Mouse (Mus musculus): ENCODE measurements around the gene Nrm. TPM values are rescaled to one million over a fixed set of nuclear protein-coding genes. Genes with fewer than 3 reads are reported as not detected.

Nrm gene
- polyA plus RNA-seq, 1 experiment from 2014 or later, result 65.2 TPM

DNA sequence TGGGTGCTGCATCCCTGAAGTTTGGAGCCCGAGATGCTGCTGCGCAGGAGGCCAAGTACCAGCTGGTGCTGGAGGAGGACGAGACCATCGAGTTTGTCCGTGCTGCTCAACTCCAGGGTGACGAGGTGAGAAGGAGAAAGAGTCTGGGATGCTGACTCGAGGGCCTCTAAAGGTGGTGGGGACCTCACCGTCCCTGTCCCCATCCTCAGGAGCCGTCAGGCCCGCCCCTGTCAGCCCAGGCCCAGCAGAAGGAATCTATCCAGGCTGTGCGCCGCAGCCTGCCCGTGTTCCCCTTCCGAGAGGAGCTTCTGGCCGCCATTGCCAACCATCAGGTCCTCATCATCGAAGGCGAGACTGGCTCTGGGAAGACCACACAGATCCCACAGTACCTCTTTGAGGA is 21.8 kb downstream of the Nrm start:
- Histone ChIP-seq H3K36me3 (ENCODE audit: control insufficient read depth, insufficient read depth, low read length) (peaks cover 61% of the 10 kb centered on the region), H3K27me3 (ENCODE audit: control insufficient read depth, insufficient read depth, low read length) (no peaks in the 10 kb centered on the region), H3K4me1 (ENCODE audit: control insufficient read depth, insufficient read depth, low read length) (no peaks in the 10 kb centered on the region; the same call in 1 of the 2 replicates), H3K9me3 (ENCODE audit: control insufficient read depth, low read length) (no peaks in the 10 kb centered on the region), H3K4me2 (replicated peaks; ENCODE audit: low read depth, low read length) (no peak overlapping the region), H3K9ac (ENCODE audit: low read depth, low read length) (no peak overlapping the region), H3K4me3 (ENCODE audit: low read length) (no peak overlapping the region), H3K27ac (ENCODE audit: low read depth, low read length) (no peak overlapping the region)
- ATAC-seq (ENCODE audit: low FRiP score, low TSS enrichment), result no peak
- WGBS, result 93% methylated on average over 17 of the region's 17 CpGs

DNA sequence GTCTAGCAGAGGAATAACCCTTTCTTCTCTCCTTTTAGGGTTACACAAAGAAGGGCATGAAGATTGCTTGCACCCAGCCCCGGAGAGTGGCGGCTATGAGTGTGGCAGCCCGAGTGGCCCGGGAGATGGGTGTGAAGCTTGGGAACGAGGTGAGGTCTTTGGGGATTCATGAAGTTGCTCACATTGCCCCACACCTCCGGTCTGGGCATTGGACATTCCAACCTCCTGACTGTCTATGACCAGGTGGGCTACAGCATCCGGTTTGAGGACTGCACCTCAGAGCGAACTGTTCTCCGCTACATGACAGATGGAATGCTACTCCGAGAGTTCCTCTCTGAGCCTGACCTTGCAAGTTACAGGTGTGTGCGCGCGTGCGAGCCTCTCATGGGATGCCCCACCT is 22.7 kb downstream of the Nrm start:
- Histone ChIP-seq H3K4me1 (ENCODE audit: control insufficient read depth, insufficient read depth, low read length) (no peaks in the 10 kb centered on the region; the same call in 1 of the 2 replicates), H3K4me3 (ENCODE audit: low read length) (no peak overlapping the region), H3K27me3 (ENCODE audit: control insufficient read depth, insufficient read depth, low read length) (no peaks in the 10 kb centered on the region), H3K4me2 (replicated peaks; ENCODE audit: low read depth, low read length) (no peak overlapping the region), H3K36me3 (ENCODE audit: control insufficient read depth, insufficient read depth, low read length) (peaks cover 70% of the 10 kb centered on the region), H3K9ac (ENCODE audit: low read depth, low read length) (no peak overlapping the region), H3K9me3 (ENCODE audit: control insufficient read depth, low read length) (no peaks in the 10 kb centered on the region), H3K27ac (ENCODE audit: low read depth, low read length) (no peak overlapping the region)
- ATAC-seq (ENCODE audit: low FRiP score, low TSS enrichment), result no peak
- 97% methylated on average over 14 of the region's 14 CpGs for WGBS

DNA sequence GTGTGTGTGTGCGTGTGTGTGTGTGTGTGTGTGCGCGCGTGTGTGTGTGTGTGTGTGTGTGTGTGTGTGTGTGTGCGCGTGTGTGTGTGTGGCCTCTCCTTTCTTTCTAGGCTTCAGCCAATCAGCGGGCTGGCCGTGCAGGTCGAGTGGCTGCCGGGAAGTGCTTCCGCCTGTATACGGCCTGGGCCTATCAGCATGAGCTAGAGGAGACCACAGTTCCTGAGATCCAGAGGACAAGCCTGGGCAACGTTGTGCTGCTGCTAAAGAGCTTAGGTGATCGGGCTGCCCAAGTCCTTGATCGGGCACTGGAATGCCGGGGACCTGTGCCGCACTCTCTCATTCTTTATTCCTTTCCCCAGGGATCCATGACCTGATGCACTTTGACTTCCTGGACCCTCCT is 26.6 kb downstream of the Nrm start:
- no peak overlapping the region for H3K4me2 ChIP-seq (replicated peaks; ENCODE audit: low read depth, low read length)
- H3K36me3 ChIP-seq (ENCODE audit: control insufficient read depth, insufficient read depth, low read length), result peaks cover 94% of the 10 kb centered on the region
- 72% methylated on average over 17 of the region's 17 CpGs for WGBS
- H3K9me3 ChIP-seq (ENCODE audit: control insufficient read depth, low read length), result no peaks in the 10 kb centered on the region
- no peak overlapping the region for H3K9ac ChIP-seq (ENCODE audit: low read depth, low read length)
- H3K27me3 ChIP-seq (ENCODE audit: control insufficient read depth, insufficient read depth, low read length), result no peaks in the 10 kb centered on the region
- no peaks in the 10 kb centered on the region for H3K4me1 ChIP-seq (ENCODE audit: control insufficient read depth, insufficient read depth, low read length)
- no peak overlapping the region for H3K4me3 ChIP-seq (ENCODE audit: low read length)
- ATAC-seq (ENCODE audit: low FRiP score, low TSS enrichment), result no peak
- no peak overlapping the region for H3K27ac ChIP-seq (ENCODE audit: low read depth, low read length)

DNA sequence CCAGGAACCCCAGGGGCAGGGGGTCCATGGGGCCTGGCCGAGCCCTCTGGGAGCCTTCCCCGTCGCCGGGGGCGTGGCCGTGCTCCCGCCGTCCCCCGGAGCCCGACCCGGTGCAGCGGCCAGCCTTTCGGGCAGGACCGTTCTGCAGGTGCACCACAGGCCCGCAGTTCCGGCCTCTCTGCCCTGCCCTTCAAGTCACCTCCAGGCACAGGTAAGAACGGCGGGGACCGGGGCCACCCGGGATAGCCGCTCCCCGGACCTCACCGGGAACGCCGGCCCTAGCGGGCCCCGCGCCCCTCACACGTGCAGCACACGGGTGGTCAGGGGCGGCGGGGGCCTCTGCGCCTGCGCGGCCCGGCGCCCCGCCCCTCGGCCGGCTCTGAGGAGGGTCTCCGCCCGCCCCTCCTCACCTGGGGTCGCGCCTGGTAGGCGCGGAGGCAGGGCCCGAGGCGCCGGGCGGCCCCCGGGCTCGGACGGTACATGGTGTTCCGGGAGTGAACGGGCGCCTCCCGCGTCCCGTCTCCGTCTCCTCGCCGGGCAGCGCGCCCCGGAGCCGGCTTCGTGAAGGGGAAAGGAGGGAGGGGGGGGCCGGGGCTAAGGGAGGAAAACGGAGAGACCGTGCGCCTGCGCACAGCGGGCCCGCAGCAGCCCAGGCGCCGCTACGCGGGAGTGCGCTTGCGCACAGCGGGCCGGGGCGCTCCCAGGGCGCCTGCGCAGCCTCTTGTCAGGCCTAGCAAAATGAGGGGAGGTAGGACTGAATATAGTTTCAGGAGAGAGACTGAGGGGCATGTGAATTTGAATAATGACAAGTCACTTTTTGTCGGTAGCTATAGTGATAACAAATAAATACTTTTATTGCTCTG is 35.9 kb downstream of the Nrm start, which contains the start of gene 2310061I04Rik:
2310061I04Rik (minus strand) TSS at position 651 of the 863 bp plus-strand sequence.
- Histone ChIP-seq H3K27ac (ENCODE audit: low read depth, low read length) (peak within 1 kb of the TSS; percentile 82), H3K9me3 (ENCODE audit: control insufficient read depth, low read length) (no peaks in the 10 kb centered on the region), H3K36me3 (ENCODE audit: control insufficient read depth, insufficient read depth, low read length) (peaks cover 57% of the 10 kb centered on the region), H3K4me1 (ENCODE audit: control insufficient read depth, insufficient read depth, low read length) (peaks cover 12% of the 10 kb centered on the region), H3K4me3 (ENCODE audit: low read length) (peak within 1 kb of the TSS; percentile 83), H3K9ac (ENCODE audit: low read depth, low read length) (peak within 1 kb of the TSS; percentile 89), H3K27me3 (ENCODE audit: control insufficient read depth, insufficient read depth, low read length) (no peaks in the 10 kb centered on the region), H3K4me2 (replicated peaks; ENCODE audit: low read depth, low read length) (peak within 1 kb of the TSS; percentile 88)
- peak; percentile 93 for ATAC-seq (ENCODE audit: low FRiP score, low TSS enrichment)
- WGBS, result under 1% methylated on average over 61 of the region's 86 CpGs

DNA sequence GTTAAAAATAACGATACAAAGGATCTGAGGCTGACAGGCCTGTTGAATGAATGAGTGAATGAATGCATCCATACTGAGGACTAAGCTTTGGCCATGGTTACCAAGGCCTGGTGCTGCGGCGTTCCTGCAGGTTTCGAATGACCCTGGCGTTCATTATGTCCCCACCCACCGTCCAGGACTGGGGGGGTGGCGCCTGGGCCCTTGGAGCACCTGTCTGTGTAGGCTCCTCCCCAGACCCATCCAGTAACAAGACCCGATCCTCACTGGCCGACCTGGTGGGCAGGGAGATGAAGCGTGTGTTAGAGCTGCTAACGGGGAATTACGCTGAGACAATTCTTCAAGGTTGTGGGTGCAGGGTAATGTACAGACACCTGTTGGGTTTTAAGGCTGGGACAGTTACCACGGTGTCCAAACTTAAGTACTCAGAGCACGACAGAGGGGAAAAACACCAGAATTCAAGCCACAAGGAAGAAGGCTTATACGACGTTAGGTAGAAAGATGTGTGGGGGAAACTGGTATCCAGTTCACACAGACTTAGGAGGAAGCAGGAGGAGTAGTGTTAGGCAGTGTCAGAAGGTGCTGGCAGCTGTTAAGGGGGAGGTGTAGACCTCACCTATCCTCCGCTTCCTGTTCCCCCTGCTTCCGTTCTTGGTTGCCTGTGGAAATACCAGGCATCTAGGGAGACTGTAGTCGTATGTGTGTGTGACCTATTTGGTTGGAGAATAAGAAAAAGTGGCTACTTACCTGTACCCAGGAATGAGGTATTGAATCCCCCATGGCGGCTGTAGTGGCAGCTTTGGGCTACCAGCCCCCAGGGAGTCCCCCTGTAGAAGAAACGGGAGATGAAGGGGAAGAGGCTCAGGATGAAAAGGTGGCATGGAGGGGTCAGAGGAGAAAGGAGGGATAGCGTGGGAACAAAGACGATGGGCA is 36.8 kb downstream of the Nrm start:
- peak overlapping the region; percentile 83 for H3K4me3 ChIP-seq (ENCODE audit: low read length)
- WGBS, result 40% methylated on average over 23 of the region's 23 CpGs
- peaks cover 56% of the 10 kb centered on the region for H3K36me3 ChIP-seq (ENCODE audit: control insufficient read depth, insufficient read depth, low read length)
- H3K4me2 ChIP-seq (replicated peaks; ENCODE audit: low read depth, low read length), result peak overlapping the region; percentile 88
- H3K27me3 ChIP-seq (ENCODE audit: control insufficient read depth, insufficient read depth, low read length), result no peaks in the 10 kb centered on the region
- peak overlapping the region; percentile 89 for H3K9ac ChIP-seq (ENCODE audit: low read depth, low read length)
- ATAC-seq (ENCODE audit: low FRiP score, low TSS enrichment), result peak; percentile 37
- H3K27ac ChIP-seq (ENCODE audit: low read depth, low read length), result no peak overlapping the region
- no peaks in the 10 kb centered on the region for H3K9me3 ChIP-seq (ENCODE audit: control insufficient read depth, low read length)
- H3K4me1 ChIP-seq (ENCODE audit: control insufficient read depth, insufficient read depth, low read length), result peaks cover 12% of the 10 kb centered on the region

DNA sequence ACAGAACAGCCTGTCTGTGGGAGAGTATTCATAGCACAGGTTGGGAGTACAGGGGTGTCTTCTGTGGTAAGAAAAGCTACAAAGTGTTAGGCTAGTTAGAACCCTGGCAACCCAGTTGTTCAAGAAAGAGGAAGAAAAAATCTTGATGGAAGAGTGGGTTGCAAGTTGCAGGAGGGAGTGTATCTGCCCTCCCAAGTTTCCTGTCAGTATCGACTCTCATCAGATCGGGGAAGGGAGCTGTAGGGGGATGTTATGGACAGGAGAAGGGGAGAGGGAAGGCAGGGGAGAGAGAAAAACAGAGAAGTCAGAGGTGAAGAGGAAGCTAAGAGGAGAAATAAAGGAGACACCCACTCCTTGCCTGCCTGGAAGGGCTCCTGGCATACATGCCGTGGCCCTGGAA is 39.5 kb downstream of the Nrm start:
- Histone ChIP-seq H3K36me3 (ENCODE audit: control insufficient read depth, insufficient read depth, low read length) (peaks cover 60% of the 10 kb centered on the region), H3K4me3 (ENCODE audit: low read length) (no peak overlapping the region), H3K9ac (ENCODE audit: low read depth, low read length) (no peak overlapping the region), H3K4me2 (replicated peaks; ENCODE audit: low read depth, low read length) (no peak overlapping the region), H3K27me3 (ENCODE audit: control insufficient read depth, insufficient read depth, low read length) (no peaks in the 10 kb centered on the region), H3K27ac (ENCODE audit: low read depth, low read length) (no peak overlapping the region), H3K4me1 (ENCODE audit: control insufficient read depth, insufficient read depth, low read length) (peaks cover 11% of the 10 kb centered on the region), H3K9me3 (ENCODE audit: control insufficient read depth, low read length) (no peaks in the 10 kb centered on the region)
- ATAC-seq (ENCODE audit: low FRiP score, low TSS enrichment), result no peak
- 86% methylated on average over 3 of the region's 3 CpGs for WGBS

DNA sequence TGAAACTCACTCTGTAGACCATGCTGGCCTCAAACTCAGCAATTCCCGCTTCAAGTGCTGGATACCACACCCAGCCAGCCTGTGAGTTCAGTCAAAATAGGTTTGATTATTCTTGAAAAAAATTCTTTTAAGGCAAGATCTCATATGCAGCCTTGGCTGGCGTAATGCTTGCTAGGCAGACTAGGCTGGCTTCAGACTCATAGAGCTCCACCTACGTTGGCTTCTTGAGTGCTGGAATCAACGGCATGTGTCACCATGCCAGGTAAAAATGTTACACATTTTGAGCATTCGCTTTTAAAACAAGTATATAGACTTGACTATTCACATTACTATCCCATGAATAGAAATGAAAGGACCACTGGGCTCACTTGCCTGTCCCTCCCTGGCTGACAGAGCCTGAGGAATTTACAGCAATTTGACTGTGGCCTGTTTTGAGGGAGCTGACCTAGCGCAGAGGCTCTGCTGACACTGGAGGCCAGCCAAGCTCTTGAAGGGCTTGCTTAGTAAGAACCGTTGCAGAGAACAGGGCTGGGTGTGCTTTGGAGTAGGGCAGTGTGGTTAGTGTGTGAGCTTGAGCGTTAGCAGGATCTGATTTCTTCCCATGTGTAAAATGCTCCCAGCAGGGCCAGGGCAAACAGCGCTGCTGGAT is 42.3 kb downstream of the Nrm start:
- Histone ChIP-seq H3K36me3 (ENCODE audit: control insufficient read depth, insufficient read depth, low read length) (peaks cover 76% of the 10 kb centered on the region), H3K9me3 (ENCODE audit: control insufficient read depth, low read length) (no peaks in the 10 kb centered on the region), H3K4me1 (ENCODE audit: control insufficient read depth, insufficient read depth, low read length) (peaks cover 1% of the 10 kb centered on the region; the same call in 1 of the 2 replicates), H3K4me2 (replicated peaks; ENCODE audit: low read depth, low read length) (no peak overlapping the region), H3K27ac (ENCODE audit: low read depth, low read length) (no peak overlapping the region), H3K4me3 (ENCODE audit: low read length) (no peak overlapping the region), H3K9ac (ENCODE audit: low read depth, low read length) (no peak overlapping the region), H3K27me3 (ENCODE audit: control insufficient read depth, insufficient read depth, low read length) (no peaks in the 10 kb centered on the region)
- no peak for ATAC-seq (ENCODE audit: low FRiP score, low TSS enrichment)
- 81% methylated on average over 9 of the region's 9 CpGs for WGBS

DNA sequence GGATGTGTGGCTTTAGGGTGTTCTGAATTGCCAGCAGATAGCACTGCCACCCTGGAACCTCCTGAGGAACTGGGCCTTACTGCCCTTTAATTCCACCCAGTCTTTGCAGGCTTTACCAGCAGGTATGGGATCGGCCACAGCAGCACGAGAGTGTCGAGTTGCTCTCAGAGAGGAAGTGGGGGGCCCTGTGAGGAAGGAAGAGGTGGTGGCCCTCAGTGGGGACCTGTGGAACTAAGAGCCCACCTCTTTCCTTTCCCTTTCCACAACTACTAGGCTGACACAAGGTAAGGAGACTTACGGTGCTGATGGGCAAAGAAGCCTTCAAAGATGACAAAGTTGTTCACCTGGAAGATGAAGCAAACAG is 42.9 kb downstream of the Nrm start:
- Histone ChIP-seq H3K9ac (ENCODE audit: low read depth, low read length) (no peak overlapping the region), H3K27me3 (ENCODE audit: control insufficient read depth, insufficient read depth, low read length) (no peaks in the 10 kb centered on the region), H3K36me3 (ENCODE audit: control insufficient read depth, insufficient read depth, low read length) (peaks cover 76% of the 10 kb centered on the region), H3K9me3 (ENCODE audit: control insufficient read depth, low read length) (no peaks in the 10 kb centered on the region), H3K4me1 (ENCODE audit: control insufficient read depth, insufficient read depth, low read length) (peaks cover 6% of the 10 kb centered on the region), H3K4me2 (replicated peaks; ENCODE audit: low read depth, low read length) (no peak overlapping the region), H3K27ac (ENCODE audit: low read depth, low read length) (no peak overlapping the region), H3K4me3 (ENCODE audit: low read length) (no peak overlapping the region)
- WGBS, result 79% methylated on average over 4 of the region's 4 CpGs
- no peak for ATAC-seq (ENCODE audit: low FRiP score, low TSS enrichment)
